Mouse (Mus musculus): ENCODE measurements around the gene Myl4.

Gene Myl4

DNA sequence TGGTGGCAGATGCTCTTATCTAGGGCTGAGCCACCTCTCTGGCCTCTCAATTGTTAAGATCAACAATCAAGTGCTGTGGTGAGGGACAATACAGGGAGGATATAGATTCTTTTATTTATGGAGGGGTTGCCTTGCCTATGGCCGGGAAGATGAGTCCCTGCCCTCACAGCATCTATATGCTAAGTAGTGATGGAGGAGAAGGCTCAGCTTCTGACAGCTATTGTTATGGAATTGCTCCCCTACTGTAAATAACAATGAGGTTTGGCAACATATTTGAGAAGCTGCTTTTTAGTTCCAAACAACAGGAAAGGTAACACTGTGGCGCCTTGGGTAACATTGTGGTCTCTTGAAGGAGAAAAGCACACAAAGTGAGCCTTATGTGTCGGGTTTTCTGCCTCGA, 50.2 kb downstream of the Myl4 start:
- in situ Hi-C loops (cut with MboI, MseI): no loop called here

- in situ Hi-C loops (cut with MboI, MseI): no loop called here
These were observed 53.7 kb downstream of the Myl4 start for GRCm38 (mm10) chr11:104604192-104604591.

- in situ Hi-C loops (cut with MboI, MseI): no loop called here
These were observed 57.2 kb downstream of the Myl4 start, which contains the start of gene Itgb3 for GRCm38 (mm10) chr11:104607491-104608245. TSS of gene Itgb3 (plus strand) at chr11:104608000.

DNA sequence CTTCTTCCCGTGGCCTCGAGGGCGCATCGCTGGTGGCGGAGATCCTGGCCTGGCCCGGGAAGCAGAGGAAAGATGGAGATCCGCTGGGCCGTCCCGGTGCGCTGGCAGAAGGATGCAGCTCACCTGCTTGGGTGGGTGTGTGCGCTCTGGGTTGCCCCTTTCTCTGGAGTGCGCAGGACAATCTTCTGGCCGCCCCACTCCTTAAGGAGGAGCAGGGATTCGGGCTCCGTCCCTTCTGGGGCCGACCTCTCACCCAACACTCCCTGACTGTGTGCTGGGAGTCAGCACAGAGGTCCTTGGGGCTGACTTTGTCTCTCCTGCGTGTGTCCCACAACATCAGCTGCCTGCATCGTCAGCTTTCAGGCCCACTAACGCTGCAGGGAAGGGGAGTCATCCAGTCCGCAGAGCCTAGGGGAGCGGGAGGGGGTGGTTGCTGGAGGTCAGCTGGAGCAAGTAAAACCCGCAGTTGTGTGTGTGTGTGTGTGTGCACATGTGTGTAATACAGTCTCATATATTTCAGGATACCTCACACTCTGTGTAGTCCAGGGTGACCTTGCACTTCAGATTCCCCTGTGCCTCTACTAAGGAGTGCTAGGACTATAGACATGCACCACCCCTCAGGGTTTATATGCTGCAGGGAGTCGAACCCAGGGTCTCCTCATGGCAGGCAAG, 57.9 kb downstream of the Myl4 start:
- in situ Hi-C loops (cut with MboI, MseI): no loop called here

- in situ Hi-C loops (cut with MboI, MseI): no loop called here
These were observed 58.7 kb downstream of the Myl4 start for GRCm38 (mm10) chr11:104609033-104609684.

- in situ Hi-C loops (cut with MboI, MseI): no loop called here
These were observed 59.3 kb downstream of the Myl4 start for GRCm38 (mm10) chr11:104609733-104610132.

GRCm38 (mm10) chr11:104611579-104612151, 61.2 kb downstream of the Myl4 start:
- in situ Hi-C loops (cut with MboI, MseI): no loop called here

- in situ Hi-C loops (cut with MboI, MseI): no loop called here
These were observed 63.1 kb downstream of the Myl4 start for GRCm38 (mm10) chr11:104613551-104613950.

GRCm38 (mm10) chr11:104614130-104614529, 63.7 kb downstream of the Myl4 start:
- in situ Hi-C loops (cut with MboI, MseI): no loop called here

GRCm38 (mm10) chr11:104616182-104616581, 65.7 kb downstream of the Myl4 start:
- in situ Hi-C loops (cut with MboI, MseI): no loop called here

- in situ Hi-C loops (cut with MboI, MseI): no loop called here
These were observed 68.2 kb downstream of the Myl4 start for GRCm38 (mm10) chr11:104618638-104619076.

- in situ Hi-C loops (cut with MboI, MseI): no loop called here
These were observed 68.9 kb downstream of the Myl4 start for GRCm38 (mm10) chr11:104619084-104620022.

DNA sequence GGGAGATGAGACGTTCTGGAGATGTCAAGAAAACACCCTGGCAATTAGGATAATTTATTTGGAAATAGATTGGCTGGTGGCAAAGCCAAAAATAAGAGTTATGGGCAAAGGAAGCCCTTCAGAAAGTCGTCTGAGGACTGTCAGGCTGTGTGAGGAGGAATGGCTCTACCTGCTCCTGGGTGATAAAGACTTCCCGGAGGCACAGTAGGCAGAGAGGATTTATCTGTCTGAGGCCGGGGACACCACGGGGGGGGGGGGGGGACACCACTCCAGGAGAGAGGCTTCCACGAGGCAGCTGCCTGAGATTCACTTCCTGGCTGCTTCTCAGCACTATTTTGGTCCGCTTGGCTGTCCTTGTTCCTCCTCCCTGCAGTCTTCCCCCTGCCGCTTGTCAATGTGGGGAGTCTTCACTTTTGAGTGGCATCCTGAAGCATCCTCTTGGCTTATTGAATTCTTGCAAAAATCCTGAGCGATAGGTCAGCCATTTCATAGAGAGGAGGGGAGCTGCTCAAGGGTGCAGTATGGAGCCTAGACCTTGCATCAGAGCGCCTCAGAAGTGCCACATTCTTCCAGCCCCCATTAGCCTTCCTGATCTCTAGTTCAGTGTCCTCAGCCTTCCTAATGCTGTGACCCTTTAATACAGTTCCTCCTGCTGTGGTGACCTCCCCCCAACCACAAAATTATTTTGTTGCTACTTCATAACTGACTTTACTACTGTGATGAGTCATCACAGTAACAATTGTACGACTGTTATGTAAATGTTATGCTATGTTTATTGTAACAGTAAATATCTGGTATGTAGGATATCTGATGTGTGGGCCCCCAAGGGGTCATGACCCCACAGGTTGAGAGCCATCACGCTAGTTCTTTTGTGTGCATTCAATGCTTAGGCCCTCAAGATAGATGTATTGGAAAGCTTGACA, 71.8 kb downstream of the Myl4 start:
- in situ Hi-C loops (cut with MboI, MseI): no loop called here

GRCm38 (mm10) chr11:104624791-104625391, 74.4 kb downstream of the Myl4 start:
- in situ Hi-C loops (cut with MboI, MseI): no loop called here

GRCm38 (mm10) chr11:104625453-104626402, 75.3 kb downstream of the Myl4 start:
- in situ Hi-C loops (cut with MboI, MseI): no loop called here

GRCm38 (mm10) chr11:104626635-104627034, 76.2 kb downstream of the Myl4 start:
- in situ Hi-C loops (cut with MboI, MseI): no loop called here

DNA sequence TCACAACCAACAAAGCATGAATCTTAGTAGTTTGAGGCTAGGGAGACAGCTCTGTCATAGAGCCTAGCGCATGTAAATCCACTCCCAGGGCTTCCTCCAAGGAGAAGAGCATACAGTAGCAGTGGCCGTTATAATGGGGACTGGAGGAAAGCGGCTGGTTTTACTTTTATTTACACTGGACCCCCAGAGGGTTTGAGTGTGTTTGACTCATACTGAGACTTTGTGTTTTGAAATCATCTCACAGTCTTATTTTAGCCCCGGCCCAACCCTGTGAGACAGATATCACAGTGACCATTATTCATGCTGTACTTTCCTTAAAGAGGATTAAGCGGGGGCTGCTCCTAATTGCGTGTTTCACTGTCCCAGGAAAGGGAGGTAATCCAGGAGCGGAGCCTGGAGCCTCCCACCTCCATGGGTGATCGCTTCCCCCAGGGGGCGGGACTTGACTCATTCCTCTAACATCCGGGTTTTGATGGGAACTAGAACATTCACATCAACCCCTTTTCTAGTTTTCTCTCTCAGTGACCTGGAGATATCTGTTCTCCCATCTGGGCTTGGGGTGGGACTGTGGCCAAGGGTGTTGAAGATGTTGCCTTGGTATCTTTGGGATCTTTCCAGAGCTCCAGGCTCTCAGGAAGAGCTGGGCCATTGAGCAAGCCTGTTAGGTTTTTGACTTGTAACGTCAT, 77.3 kb downstream of the Myl4 start:
- in situ Hi-C loops (cut with MboI, MseI): no loop called here

- in situ Hi-C loops (cut with MboI, MseI): no loop called here
These were observed 78.1 kb downstream of the Myl4 start for GRCm38 (mm10) chr11:104628566-104628965.
